Mouse (Mus musculus) cerebellum, postnatal 25 days (tissue): ENCODE measurements at regions not wholly inside any gene's neighbourhood (a gene's known extent, or its start where the extent isn't known, plus 50 kb on each side); places are given as distances from the start of the nearest gene placed in this dataset.
A peak's percentile ranks its signal among the peaks of the same experiment; 100 is the strongest.

ENCODE experiments used
- DNase-seq, 2 experiments: peaks; one replicate each; pipeline ENCODE4 v3.0.0; 2021; ENCODE audit warnings: mixed read lengths in 2 of 2

- DNase-seq = no peak
Observed at GRCm38 (mm10) chr1:19973364-19973763, 644.5 kb downstream of the Pkhd1 start.

GRCm38 (mm10) chr1:19973981-19974380 lies 643.9 kb downstream of the Pkhd1 start:
- DNase-seq = no peak

- DNase-seq = no peak
Observed at GRCm38 (mm10) chr1:19975436-19975835, 642.4 kb downstream of the Pkhd1 start.

GRCm38 (mm10) chr1:19981189-19981588 lies 636.7 kb downstream of the Pkhd1 start:
- no peak for DNase-seq

GRCm38 (mm10) chr1:19982791-19983190 lies 635.1 kb downstream of the Pkhd1 start:
- DNase-seq = no peak

- no peak for DNase-seq
Observed at GRCm38 (mm10) chr1:19983504-19983903, 634.4 kb downstream of the Pkhd1 start.

GRCm38 (mm10) chr1:19989921-19990320 lies 627.9 kb downstream of the Pkhd1 start:
- DNase-seq = peak; percentile 14 to 52
